Mouse (Mus musculus) forebrain, embryonic 15.5 days (tissue): ENCODE measurements around the gene Tmem108. TPM values are rescaled to one million over a fixed set of nuclear protein-coding genes. Genes with fewer than 3 reads are reported as not detected.
A peak's percentile ranks its signal among the peaks of the same experiment; 100 is the strongest.
"Not testable (repeated sequence)": the region's sequence is repeated elsewhere in the genome, so short reads cannot be mapped to it uniquely, and the experiment has no call there.

ENCODE experiments used
- ATAC-seq: fragments of 200-750 bp; cut with Nextera tagmentation; replicated peaks from 2 replicates; pipeline ENCODE4 v1.8.0; 2017; ENCODE audit warnings: mild to moderate bottlenecking, moderate TSS enrichment, moderate library complexity
- H3K27ac ChIP-seq: fragments of 300-500 bp; sonication (generic); replicated peaks from 2 replicates; pipeline ENCODE4 v1.5.1; 2015; ENCODE audit warnings: mild to moderate bottlenecking, inconsistent platforms
- H3K27me3 ChIP-seq: fragments of 300-500 bp; sonication (generic); 2 replicates; pipeline ENCODE4 v1.6.1; 2015; ENCODE audit warnings: inconsistent platforms
- H3K36me3 ChIP-seq: fragments of 300-500 bp; sonication (generic); 2 replicates; pipeline ENCODE4 v1.6.1; 2015; ENCODE audit warnings: mild to moderate bottlenecking, inconsistent platforms
- H3K4me1 ChIP-seq: fragments of 300-500 bp; sonication (generic); 2 replicates; pipeline ENCODE4 v1.6.1; 2015; ENCODE audit warnings: inconsistent platforms
- H3K4me2 ChIP-seq: fragments of 300-500 bp; sonication (generic); replicated peaks from 2 replicates; pipeline ENCODE4 v1.6.1; 2015; ENCODE audit warnings: mild to moderate bottlenecking, inconsistent platforms
- H3K4me3 ChIP-seq: fragments of 300-500 bp; sonication (generic); 2 replicates; pipeline ENCODE4 v1.5.1; 2015; ENCODE audit warnings: mild to moderate bottlenecking, inconsistent platforms
- H3K9ac ChIP-seq: fragments of 300-500 bp; sonication (generic); replicated peaks from 2 replicates; pipeline ENCODE4 v1.6.1; 2015; ENCODE audit warnings: mild to moderate bottlenecking, inconsistent platforms
- H3K9me3 ChIP-seq: fragments of 300-500 bp; sonication (generic); 2 replicates; pipeline ENCODE4 v1.6.1; 2016; ENCODE audit warnings: inconsistent platforms
- WGBS: fragments of 180-500 bp; shearing (Covaris S2); methylation state at CpG from one replicate; pipeline ENCODE4 v1.1.7; 2015; ENCODE audit warnings: mixed read lengths; 5-methylcytosine and 5-hydroxymethylcytosine counted together
- polyA plus RNA-seq: library from polyadenylated mRNA; unstranded; fragments of >200 nt; fragmentation: Nextera tagmentation; extraction: Ambion mirVana; gene quantifications from 2 replicates; pipeline ENCODE4 v1.2.1, GENCODE M21; 2015

Tmem108 gene
- polyA plus RNA-seq, 1 experiment from 2014 or later: 78.0 TPM

- WGBS: 87% methylated on average over 5 of the region's 5 CpGs
- H3K27me3 ChIP-seq: no peaks in the 10 kb centered on the region
- no peak overlapping the region for H3K27ac ChIP-seq
- H3K9ac ChIP-seq: no peak overlapping the region
- H3K9me3 ChIP-seq: no peaks in the 10 kb centered on the region
- H3K4me2 ChIP-seq: no peak overlapping the region
- ATAC-seq: no peak
- peaks cover 35% of the 10 kb centered on the region for H3K4me1 ChIP-seq
- no peaks in the 10 kb centered on the region for H3K36me3 ChIP-seq
- H3K4me3 ChIP-seq: no peak overlapping the region
Observed at GRCm38 (mm10) chr9:103677811-103678210, 83.8 kb downstream of the Tmem108 start.

GRCm38 (mm10) chr9:103675721-103676480 is 85.7 kb downstream of the Tmem108 start:
- no peak for ATAC-seq
- Histone ChIP-seq H3K9me3 (no peaks in the 10 kb centered on the region), H3K36me3 (no peaks in the 10 kb centered on the region), H3K9ac (no peak overlapping the region), H3K4me1 (peaks cover 33% of the 10 kb centered on the region), H3K4me2 (no peak overlapping the region), H3K4me3 (no peak overlapping the region), H3K27ac (no peak overlapping the region), H3K27me3 (no peaks in the 10 kb centered on the region)
- 89% methylated on average over 13 of the region's 13 CpGs for WGBS

- Histone ChIP-seq H3K4me3 (no peak overlapping the region), H3K9ac (no peak overlapping the region), H3K4me1 (peaks cover 11% of the 10 kb centered on the region; the same call in 1 of the 2 replicates), H3K27me3 (no peaks in the 10 kb centered on the region), H3K9me3 (no peaks in the 10 kb centered on the region), H3K4me2 (no peak overlapping the region), H3K36me3 (no peaks in the 10 kb centered on the region), H3K27ac (no peak overlapping the region)
- 90% methylated on average over 4 of the region's 4 CpGs for WGBS
- ATAC-seq: no peak
Observed at GRCm38 (mm10) chr9:103672881-103673280, 88.8 kb downstream of the Tmem108 start.

GRCm38 (mm10) chr9:103670592-103671113 is 91.0 kb downstream of the Tmem108 start:
- not testable (repeated sequence) for ATAC-seq, H3K4me3 ChIP-seq, H3K36me3 ChIP-seq, H3K4me1 ChIP-seq, H3K27me3 ChIP-seq, H3K9me3 ChIP-seq, H3K27ac ChIP-seq, H3K4me2 ChIP-seq, H3K9ac ChIP-seq
- 96% methylated on average over 8 of the region's 8 CpGs for WGBS

GRCm38 (mm10) chr9:103668830-103669229 is 92.8 kb downstream of the Tmem108 start:
- no peaks in the 10 kb centered on the region for H3K27me3 ChIP-seq
- ATAC-seq: no peak
- H3K4me3 ChIP-seq: no peak overlapping the region
- no peak overlapping the region for H3K4me2 ChIP-seq
- no peak overlapping the region for H3K9ac ChIP-seq
- 82% methylated on average over 6 of the region's 6 CpGs for WGBS
- no peaks in the 10 kb centered on the region for H3K9me3 ChIP-seq
- no peak overlapping the region for H3K27ac ChIP-seq
- no peaks in the 10 kb centered on the region for H3K36me3 ChIP-seq
- peaks cover 11% of the 10 kb centered on the region for H3K4me1 ChIP-seq

- H3K36me3 ChIP-seq: no peaks in the 10 kb centered on the region
- H3K4me3 ChIP-seq: no peak overlapping the region
- no peak overlapping the region for H3K4me2 ChIP-seq
- no peak for ATAC-seq
- no peaks in the 10 kb centered on the region for H3K27me3 ChIP-seq
- H3K9me3 ChIP-seq: no peaks in the 10 kb centered on the region
- peaks cover 13% of the 10 kb centered on the region for H3K4me1 ChIP-seq
- 84% methylated on average over 6 of the region's 6 CpGs for WGBS
- H3K9ac ChIP-seq: no peak overlapping the region
- no peak overlapping the region for H3K27ac ChIP-seq
Observed at GRCm38 (mm10) chr9:103665817-103666216, 95.8 kb downstream of the Tmem108 start.

- peaks cover 13% of the 10 kb centered on the region for H3K4me1 ChIP-seq
- no peak overlapping the region for H3K4me2 ChIP-seq
- no peaks in the 10 kb centered on the region for H3K36me3 ChIP-seq
- H3K27me3 ChIP-seq: no peaks in the 10 kb centered on the region
- ATAC-seq: 0 out of 2 replicates have a peak, but pooled peaks have one; percentile 41
- H3K9ac ChIP-seq: no peak overlapping the region
- H3K9me3 ChIP-seq: no peaks in the 10 kb centered on the region
- H3K4me3 ChIP-seq: no peak overlapping the region
- 51% methylated on average over 11 of the region's 11 CpGs for WGBS
- H3K27ac ChIP-seq: peak overlapping the region; percentile 74
Observed at GRCm38 (mm10) chr9:103664151-103664550, 97.5 kb downstream of the Tmem108 start.

GRCm38 (mm10) chr9:103661873-103662272 is 99.8 kb downstream of the Tmem108 start:
- H3K9me3 ChIP-seq: no peaks in the 10 kb centered on the region
- no peak overlapping the region for H3K4me2 ChIP-seq
- H3K36me3 ChIP-seq: no peaks in the 10 kb centered on the region
- no peak overlapping the region for H3K4me3 ChIP-seq
- 56% methylated on average over 1 of the region's 1 CpGs for WGBS
- ATAC-seq: no peak
- H3K9ac ChIP-seq: no peak overlapping the region
- H3K27ac ChIP-seq: no peak overlapping the region
- H3K27me3 ChIP-seq: no peaks in the 10 kb centered on the region
- peaks cover 28% of the 10 kb centered on the region for H3K4me1 ChIP-seq

- no peak overlapping the region for H3K4me3 ChIP-seq
- H3K4me2 ChIP-seq: no peak overlapping the region
- 50% methylated on average over 5 of the region's 5 CpGs for WGBS
- H3K27ac ChIP-seq: peak overlapping the region; percentile 73
- H3K36me3 ChIP-seq: no peaks in the 10 kb centered on the region
- no peak overlapping the region for H3K9ac ChIP-seq
- ATAC-seq: no peak
- no peaks in the 10 kb centered on the region for H3K27me3 ChIP-seq
- H3K4me1 ChIP-seq: peaks cover 47% of the 10 kb centered on the region
- no peaks in the 10 kb centered on the region for H3K9me3 ChIP-seq
Observed at GRCm38 (mm10) chr9:103657981-103658380, 103.7 kb downstream of the Tmem108 start.

- H3K36me3 ChIP-seq: no peaks in the 10 kb centered on the region
- peaks cover 53% of the 10 kb centered on the region for H3K4me1 ChIP-seq
- peak; percentile 66 for ATAC-seq
- 18% methylated on average over 13 of the region's 13 CpGs for WGBS
- no peak overlapping the region for H3K4me2 ChIP-seq
- H3K9me3 ChIP-seq: no peaks in the 10 kb centered on the region
- no peak overlapping the region for H3K4me3 ChIP-seq
- peak overlapping the region; percentile 73 for H3K27ac ChIP-seq
- no peaks in the 10 kb centered on the region for H3K27me3 ChIP-seq
- no peak overlapping the region for H3K9ac ChIP-seq
Observed at GRCm38 (mm10) chr9:103657183-103657975, 104.3 kb downstream of the Tmem108 start.

GRCm38 (mm10) chr9:103653995-103654587 is 107.5 kb downstream of the Tmem108 start:
- Histone ChIP-seq H3K36me3 (no peaks in the 10 kb centered on the region), H3K4me1 (peaks cover 59% of the 10 kb centered on the region), H3K4me3 (no peak overlapping the region), H3K27ac (peak overlapping the region; percentile 85), H3K9ac (no peak overlapping the region), H3K4me2 (no peak overlapping the region), H3K27me3 (no peaks in the 10 kb centered on the region), H3K9me3 (no peaks in the 10 kb centered on the region)
- peak; percentile 62 for ATAC-seq
- 8% methylated on average over 10 of the region's 10 CpGs for WGBS
